Mouse (Mus musculus) stomach, postnatal 0 days (tissue): Measurements from ENCODE around the gene C1ql4. TPM values are rescaled to one million over a fixed set of nuclear protein-coding genes. Genes with fewer than 3 reads are reported as not detected.

Experiments used
- ATAC-seq: fragments of 200-750 bp; cut with Nextera tagmentation; 2 replicates; pipeline ENCODE4 v1.8.0; 2017; ENCODE audit not compliant: low FRiP score, low TSS enrichment
- DNase-seq: peaks from one replicate; pipeline ENCODE4 v3.0.0-alpha.2; 2016; ENCODE audit warnings: low spot score
- H3K27ac ChIP-seq: fragments of 300-500 bp; sonication (generic); replicated peaks from 2 replicates; pipeline ENCODE4 v1.5.1; 2014; ENCODE audit warnings: mild to moderate bottlenecking, control low read depth
- H3K27me3 ChIP-seq: fragments of 300-500 bp; sonication (generic); 2 replicates; pipeline ENCODE4 v1.6.1; 2014; ENCODE audit warnings: low read length; ENCODE audit not compliant: control insufficient read depth, insufficient read depth
- H3K36me3 ChIP-seq: fragments of 300-500 bp; sonication (generic); 2 replicates; pipeline ENCODE4 v1.6.1; 2014; ENCODE audit warnings: low read length, mixed read lengths; ENCODE audit not compliant: control insufficient read depth, insufficient read depth
- H3K4me1 ChIP-seq: fragments of 300-500 bp; sonication (generic); replicated peaks from 2 replicates; pipeline ENCODE4 v1.6.1; 2014; ENCODE audit warnings: antibody characterized with exemption; ENCODE audit not compliant: control insufficient read depth, insufficient read depth
- H3K4me2 ChIP-seq: fragments of 300-500 bp; sonication (generic); replicated peaks from 2 replicates; pipeline ENCODE4 v1.6.1; 2014; ENCODE audit warnings: low read depth, mild to moderate bottlenecking, control low read depth, moderate library complexity
- H3K4me3 ChIP-seq: fragments of 300-500 bp; sonication (generic); 2 replicates; pipeline ENCODE4 v1.5.1; 2014; ENCODE audit warnings: low read depth, low read length, control low read depth
- H3K9ac ChIP-seq: fragments of 300-500 bp; sonication (generic); 2 replicates; pipeline ENCODE4 v1.6.1; 2014; ENCODE audit warnings: mild to moderate bottlenecking, low read length, control low read depth, mixed read lengths
- H3K9me3 ChIP-seq: fragments of 300-500 bp; sonication (generic); 2 replicates; pipeline ENCODE4 v1.6.1; 2016; ENCODE audit warnings: low read length; ENCODE audit not compliant: control insufficient read depth
- CTCF ChIP-seq: IDR thresholded peaks from 2 replicates; pipeline ENCODE4 v1.5.1; 2016; ENCODE audit warnings: antibody characterized with exemption, low read depth, mild to moderate bottlenecking, moderate library complexity
- EP300 ChIP-seq: optimal IDR thresholded peaks from 2 replicates; pipeline ENCODE3; 2016; ENCODE audit warnings: antibody characterized with exemption
- WGBS: fragments of 180-500 bp; shearing (Covaris S2); extraction: QIAGEN DNeasy Blood & Tissue Kit; methylation state at CpG from one replicate; pipeline ENCODE4 v1.1.7; 2014; 5-methylcytosine and 5-hydroxymethylcytosine counted together
- polyA plus RNA-seq: library from polyadenylated mRNA; unstranded; fragments of >200 nt; fragmentation: Nextera tagmentation; extraction: Ambion mirVana; gene quantifications from 2 replicates; pipeline ENCODE4 v1.2.1, GENCODE M21; 2015

Gene C1ql4
- polyA plus RNA-seq, 1 experiment from 2014 or later, result not detected

GRCm38 (mm10) chr15:99105238-99105637 is 17.6 kb upstream of the C1ql4 start:
- Histone ChIP-seq H3K9ac (no peak overlapping the region), H3K4me1 (no peaks in the 10 kb centered on the region), H3K4me2 (no peak overlapping the region), H3K4me3 (no peak overlapping the region), H3K27me3 (no peaks in the 10 kb centered on the region), H3K27ac (no peak overlapping the region), H3K9me3 (no peaks in the 10 kb centered on the region), H3K36me3 (no peaks in the 10 kb centered on the region)
- TF ChIP-seq CTCF (no peak), EP300 (no peak)
- DNase-seq (no peak), ATAC-seq (no peak)
- WGBS, result 42% methylated on average over 7 of the region's 7 CpGs

DNA sequence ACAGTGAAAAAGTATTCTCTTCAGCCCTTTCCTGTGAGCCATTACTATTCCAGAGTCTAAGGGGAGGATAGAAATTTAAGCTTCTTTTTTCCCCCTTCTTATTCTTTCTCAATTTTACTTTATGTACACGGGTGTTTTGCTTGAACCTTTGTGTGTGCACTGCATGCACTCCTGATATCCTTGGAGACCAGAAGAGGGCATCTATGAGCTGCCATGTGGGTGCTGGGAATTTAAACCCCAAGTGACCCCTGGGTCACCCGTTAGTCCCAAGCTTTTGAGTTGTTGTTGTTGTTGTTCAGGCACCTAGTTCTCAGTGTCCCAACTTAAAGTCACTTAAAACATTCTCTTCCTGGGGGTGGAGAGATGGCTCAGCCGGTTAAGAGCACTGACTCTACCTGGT is 12.4 kb upstream of the C1ql4 start:
- peaks cover 20% of the 10 kb centered on the region; the same call in 1 of the 2 replicates for H3K27me3 ChIP-seq
- no peaks in the 10 kb centered on the region for H3K9me3 ChIP-seq
- no peaks in the 10 kb centered on the region for H3K36me3 ChIP-seq
- ATAC-seq (no peak), DNase-seq (no peak)
- 0 out of 2 replicates have a peak overlapping the region, but pooled peaks have one; percentile 63 for H3K27ac ChIP-seq
- peaks cover 2% of the 10 kb centered on the region; the same call in 1 of the 2 replicates for H3K4me1 ChIP-seq
- 48% methylated on average over 3 of the region's 3 CpGs for WGBS
- peak overlapping the region; percentile 39; the same call in 1 of the 2 replicates for H3K4me3 ChIP-seq
- no peak overlapping the region for H3K9ac ChIP-seq
- H3K4me2 ChIP-seq, result peak overlapping the region; percentile 14; the same call in 1 of the 2 replicates
- TF ChIP-seq EP300, result no peak
- TF ChIP-seq CTCF, result peak; percentile 50

DNA sequence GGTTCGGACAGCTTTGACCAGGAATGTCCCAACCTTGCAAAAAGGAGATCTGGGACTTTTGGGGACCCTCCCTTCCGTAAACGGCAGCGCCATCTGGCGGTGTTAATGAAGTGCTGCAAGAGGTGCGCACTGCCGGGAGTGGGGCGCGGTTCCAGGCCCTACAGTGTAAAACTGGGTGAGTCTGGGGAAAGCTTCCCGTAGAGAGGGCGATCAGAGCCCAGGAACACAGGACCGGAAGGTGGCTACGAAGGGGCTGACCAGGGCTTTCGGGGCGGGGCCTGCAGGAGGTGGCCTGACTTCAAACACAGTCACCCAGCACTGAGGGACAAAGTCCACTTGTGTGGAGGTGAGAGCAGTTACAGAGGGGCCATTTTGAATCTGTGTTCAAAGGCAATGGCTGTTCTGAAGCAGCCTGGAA is 11.5 kb upstream of the C1ql4 start:
- ATAC-seq (peak; percentile 96), DNase-seq (peak; percentile 94)
- Histone ChIP-seq H3K27me3 (peaks cover 20% of the 10 kb centered on the region; the same call in 1 of the 2 replicates), H3K9ac (peak overlapping the region; percentile 28; the same call in 1 of the 2 replicates), H3K4me3 (peak overlapping the region; percentile 39), H3K27ac (peak overlapping the region; percentile 63), H3K36me3 (no peaks in the 10 kb centered on the region), H3K4me2 (peak overlapping the region; percentile 63), H3K4me1 (peaks cover 2% of the 10 kb centered on the region; the same call in 1 of the 2 replicates), H3K9me3 (no peaks in the 10 kb centered on the region)
- WGBS, result 3% methylated on average over 15 of the region's 15 CpGs
- peak; percentile 91 for TF ChIP-seq CTCF
- no peak for TF ChIP-seq EP300

DNA sequence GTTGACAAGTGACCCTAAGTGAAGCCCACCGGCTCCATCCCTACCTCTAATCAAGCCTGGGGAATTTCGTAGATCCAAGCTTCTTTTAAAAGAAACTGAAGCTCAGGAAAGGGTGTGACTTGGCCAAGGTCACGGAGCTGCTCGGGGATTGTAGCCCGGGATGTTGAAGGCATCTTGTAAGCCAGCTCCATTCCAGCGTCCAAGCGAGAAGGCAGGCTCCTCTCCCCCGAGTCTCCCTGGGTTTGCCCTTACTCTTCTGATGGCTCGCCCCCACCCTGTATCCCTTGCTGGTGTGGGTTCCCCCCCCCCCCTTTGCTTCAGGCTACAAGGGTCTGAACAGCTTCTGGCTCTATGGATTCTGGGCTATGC is 10.9 kb upstream of the C1ql4 start:
- no peaks in the 10 kb centered on the region for H3K36me3 ChIP-seq
- no peak for TF ChIP-seq CTCF
- no peak for TF ChIP-seq EP300
- peak overlapping the region; percentile 39 for H3K4me3 ChIP-seq
- WGBS, result 3% methylated on average over 9 of the region's 9 CpGs
- peaks cover 20% of the 10 kb centered on the region; the same call in 1 of the 2 replicates for H3K27me3 ChIP-seq
- H3K9ac ChIP-seq, result peak overlapping the region; percentile 13; the same call in 1 of the 2 replicates
- H3K27ac ChIP-seq, result no peak overlapping the region
- ATAC-seq (peak; percentile 0; the same call in 1 of the 2 replicates), DNase-seq (peak; percentile 36)
- peaks cover 5% of the 10 kb centered on the region; the same call in 1 of the 2 replicates for H3K4me1 ChIP-seq
- H3K4me2 ChIP-seq, result peak overlapping the region; percentile 63
- no peaks in the 10 kb centered on the region for H3K9me3 ChIP-seq

GRCm38 (mm10) chr15:99097840-99098492 is 10.3 kb upstream of the C1ql4 start:
- peak overlapping the region; percentile 63 for H3K4me2 ChIP-seq
- under 1% methylated on average over 39 of the region's 39 CpGs for WGBS
- peak overlapping the region; percentile 39 for H3K4me3 ChIP-seq
- DNase-seq, result peak; percentile 63
- no peaks in the 10 kb centered on the region for H3K36me3 ChIP-seq
- no peak for TF ChIP-seq CTCF
- TF ChIP-seq EP300, result no peak
- H3K27ac ChIP-seq, result no peak overlapping the region
- H3K27me3 ChIP-seq, result peaks cover 23% of the 10 kb centered on the region; the same call in 1 of the 2 replicates
- peaks cover 5% of the 10 kb centered on the region; the same call in 1 of the 2 replicates for H3K4me1 ChIP-seq
- H3K9ac ChIP-seq, result no peak overlapping the region
- H3K9me3 ChIP-seq, result no peaks in the 10 kb centered on the region
- no peak for ATAC-seq
